Mouse (Mus musculus): ENCODE data around the gene Nrsn2. TPM values are rescaled to one million over a fixed set of nuclear protein-coding genes. Genes with fewer than 3 reads are reported as not detected.

Nrsn2 gene
- polyA plus RNA-seq, 1 experiment: not detected

DNA sequence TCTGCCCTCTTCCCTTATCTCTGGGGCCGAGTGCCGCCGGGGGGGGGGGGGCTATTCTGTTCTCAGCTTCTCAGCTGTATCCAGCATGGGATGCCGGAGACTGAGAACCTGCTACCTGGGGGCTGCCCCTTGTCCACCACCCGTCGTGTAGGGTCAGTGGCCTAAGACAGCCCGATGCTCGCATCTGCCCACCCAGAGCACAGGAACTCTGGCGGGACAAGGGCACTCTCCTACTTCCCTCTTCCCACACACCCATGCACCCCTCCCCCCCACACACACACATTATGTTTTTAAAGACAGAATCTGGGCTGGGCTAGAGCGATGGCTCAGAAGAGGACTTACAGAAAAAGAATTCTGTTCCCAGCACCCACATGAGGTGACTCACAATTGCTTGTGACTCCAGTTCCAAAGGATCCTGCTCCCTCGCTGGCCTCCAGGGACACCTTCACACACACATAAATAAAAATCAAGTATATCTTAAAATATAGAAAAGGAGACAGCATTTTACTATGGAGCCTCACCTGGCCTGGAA is 41.1 kb downstream of the Nrsn2 start:
- Histone ChIP-seq H3K36me3 (replicated peaks; ENCODE audit: low read length) (peaks cover 42% of the 10 kb centered on the region), H3K27me3 (replicated peaks) (no peaks in the 10 kb centered on the region), H3K9me3 (no peaks in the 10 kb centered on the region), H3K4me1 (peaks cover 41% of the 10 kb centered on the region), H3K4me3 (replicated peaks) (no peak overlapping the region)
- TF ChIP-seq FLI1 (IDR thresholded peaks at IDR 0.05; ENCODE audit: low read length) (no peak), GATA1 (IDR thresholded peaks at IDR 0.05; ENCODE audit: borderline replicate concordance, low read length) (no peak)

GRCm38 (mm10) chr2:152333345-152334006 is 43.0 kb downstream of the Nrsn2 start:
- Histone ChIP-seq H3K4me3 (replicated peaks) (peak overlapping the region; percentile 59), H3K9me3 (no peaks in the 10 kb centered on the region), H3K36me3 (replicated peaks; ENCODE audit: low read length) (peaks cover 43% of the 10 kb centered on the region), H3K4me1 (peaks cover 60% of the 10 kb centered on the region), H3K27me3 (replicated peaks) (no peaks in the 10 kb centered on the region)
- TF ChIP-seq FLI1 (IDR thresholded peaks at IDR 0.05; ENCODE audit: low read length) (no peak), GATA1 (IDR thresholded peaks at IDR 0.05; ENCODE audit: borderline replicate concordance, low read length) (no peak)

DNA sequence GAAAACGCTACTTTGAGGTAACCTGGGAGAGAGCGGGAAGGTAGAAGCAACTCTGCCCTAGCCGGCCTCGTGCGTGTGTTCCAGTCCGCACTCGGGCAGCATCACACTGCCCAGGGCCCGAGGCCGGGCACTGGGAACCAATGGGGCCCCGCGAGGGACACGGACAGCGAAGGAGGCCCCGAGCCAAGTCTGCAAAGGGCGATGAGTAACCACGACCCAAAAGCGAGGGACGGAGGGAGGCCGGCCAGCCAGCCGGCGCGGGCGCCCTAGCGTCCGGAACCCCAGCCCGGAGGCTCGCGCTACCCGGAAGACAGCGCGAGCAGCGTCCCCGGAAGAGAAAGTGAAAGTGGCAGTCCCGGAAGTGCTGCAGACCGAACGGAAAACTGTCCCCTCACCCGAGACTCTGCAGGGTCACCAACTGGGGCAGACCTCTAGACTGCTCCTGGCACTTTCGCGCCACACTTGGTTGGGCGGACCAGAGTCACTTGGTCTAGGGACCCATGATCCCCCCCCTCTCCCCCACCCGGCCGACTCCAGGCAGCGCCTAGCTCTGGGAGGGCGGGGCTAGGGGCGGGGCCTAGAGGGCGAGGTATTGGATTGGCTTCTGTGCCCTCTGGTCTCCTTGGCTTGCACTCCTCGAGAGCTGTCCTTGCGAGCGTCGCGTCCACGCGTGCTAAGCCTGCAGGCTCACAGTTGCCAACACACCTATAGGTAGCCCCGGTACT is 44.2 kb downstream of the Nrsn2 start, which contains the start of gene Rbck1:
Gene Rbck1 (minus strand): TSS at position 553 of the 725 bp plus-strand sequence.
- H3K4me3 ChIP-seq (replicated peaks): peak within 1 kb of the TSS; percentile 98
- H3K9me3 ChIP-seq: no peaks in the 10 kb centered on the region
- peaks cover 72% of the 10 kb centered on the region for H3K4me1 ChIP-seq
- TF ChIP-seq GATA1 (IDR thresholded peaks at IDR 0.05; ENCODE audit: borderline replicate concordance, low read length) (no peak), FLI1 (IDR thresholded peaks at IDR 0.05; ENCODE audit: low read length) (no peak)
- H3K27me3 ChIP-seq (replicated peaks): no peaks in the 10 kb centered on the region
- peaks cover 40% of the 10 kb centered on the region for H3K36me3 ChIP-seq (replicated peaks; ENCODE audit: low read length)

GRCm38 (mm10) chr2:152330858-152331423 is 45.5 kb downstream of the Nrsn2 start:
- peaks cover 79% of the 10 kb centered on the region for H3K4me1 ChIP-seq
- TF ChIP-seq GATA1 (IDR thresholded peaks at IDR 0.05; ENCODE audit: borderline replicate concordance, low read length) (no peak), FLI1 (IDR thresholded peaks at IDR 0.05; ENCODE audit: low read length) (no peak)

DNA sequence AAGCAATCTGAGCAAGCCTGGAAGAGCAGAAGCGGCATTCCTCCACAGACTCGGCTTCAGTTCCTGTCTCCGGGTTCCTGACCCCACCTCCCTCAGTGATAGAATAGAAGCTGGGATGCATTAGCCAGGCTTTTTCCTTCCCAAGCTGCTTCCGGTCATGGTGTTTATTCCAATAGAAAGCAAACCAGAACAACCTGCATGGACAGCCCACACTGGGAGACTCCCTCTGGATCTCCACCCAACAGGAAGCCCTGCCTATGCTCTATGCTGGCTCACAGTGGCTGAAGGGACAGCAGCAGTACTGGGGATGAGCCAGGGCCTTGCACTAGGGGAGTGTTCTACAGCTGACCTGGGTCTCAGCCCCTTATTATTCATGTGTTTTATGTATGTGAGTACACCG is 48.5 kb downstream of the Nrsn2 start:
- H3K4me3 ChIP-seq (replicated peaks): peak overlapping the region; percentile 59
- no peaks in the 10 kb centered on the region for H3K27me3 ChIP-seq (replicated peaks)
- peaks cover 78% of the 10 kb centered on the region for H3K36me3 ChIP-seq (replicated peaks; ENCODE audit: low read length)
- TF ChIP-seq FLI1 (IDR thresholded peaks at IDR 0.05; ENCODE audit: low read length): no peak
- no peak for TF ChIP-seq GATA1 (IDR thresholded peaks at IDR 0.05; ENCODE audit: borderline replicate concordance, low read length)
- H3K4me1 ChIP-seq: peaks cover 69% of the 10 kb centered on the region
- no peaks in the 10 kb centered on the region for H3K9me3 ChIP-seq

More at GRCm38 (mm10) chr2:152330858-152331423, 45.5 kb downstream of the Nrsn2 start:
- no peaks in the 10 kb centered on the region for H3K27me3 ChIP-seq (replicated peaks)
- H3K4me3 ChIP-seq (replicated peaks): peak overlapping the region; percentile 98
- H3K9me3 ChIP-seq: no peaks in the 10 kb centered on the region
- peaks cover 48% of the 10 kb centered on the region for H3K36me3 ChIP-seq (replicated peaks; ENCODE audit: low read length)

DNA sequence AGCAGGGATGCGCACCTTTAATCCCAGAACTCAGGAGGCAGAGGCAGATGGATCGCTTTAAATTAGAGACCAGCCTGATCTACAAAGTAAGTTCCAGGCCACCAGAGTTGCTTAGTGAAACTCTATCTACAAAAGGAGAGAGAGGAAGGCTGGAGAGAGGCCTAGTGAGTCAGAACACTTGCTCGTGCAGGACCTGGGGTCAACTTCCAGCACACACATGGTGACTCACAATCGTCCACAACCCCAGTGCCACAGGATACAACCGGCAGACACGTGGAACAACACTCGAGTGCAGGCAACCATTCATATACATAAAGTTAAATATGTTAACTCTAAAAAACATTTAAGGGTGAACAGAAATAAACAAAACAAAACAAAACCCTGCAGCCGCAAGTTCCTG is 49.8 kb downstream of the Nrsn2 start:
- peaks cover 91% of the 10 kb centered on the region for H3K36me3 ChIP-seq (replicated peaks; ENCODE audit: low read length)

GRCm38 (mm10) chr2:152326157-152326556 is 50.3 kb downstream of the Nrsn2 start:
- no peak for TF ChIP-seq FLI1 (IDR thresholded peaks at IDR 0.05; ENCODE audit: low read length)
- TF ChIP-seq GATA1 (IDR thresholded peaks at IDR 0.05; ENCODE audit: borderline replicate concordance, low read length): no peak
- H3K4me1 ChIP-seq: peaks cover 62% of the 10 kb centered on the region
- H3K4me3 ChIP-seq (replicated peaks): no peak overlapping the region
- peaks cover 96% of the 10 kb centered on the region for H3K36me3 ChIP-seq (replicated peaks; ENCODE audit: low read length)
- H3K27me3 ChIP-seq (replicated peaks): no peaks in the 10 kb centered on the region
- no peaks in the 10 kb centered on the region for H3K9me3 ChIP-seq

More for the DNA sequence above, 49.8 kb downstream of the Nrsn2 start:
- H3K9me3 ChIP-seq: no peaks in the 10 kb centered on the region
- no peak overlapping the region for H3K4me3 ChIP-seq (replicated peaks)
- TF ChIP-seq FLI1 (IDR thresholded peaks at IDR 0.05; ENCODE audit: low read length): no peak
- no peak for TF ChIP-seq GATA1 (IDR thresholded peaks at IDR 0.05; ENCODE audit: borderline replicate concordance, low read length)
- no peaks in the 10 kb centered on the region for H3K27me3 ChIP-seq (replicated peaks)
- H3K4me1 ChIP-seq: peaks cover 65% of the 10 kb centered on the region

DNA sequence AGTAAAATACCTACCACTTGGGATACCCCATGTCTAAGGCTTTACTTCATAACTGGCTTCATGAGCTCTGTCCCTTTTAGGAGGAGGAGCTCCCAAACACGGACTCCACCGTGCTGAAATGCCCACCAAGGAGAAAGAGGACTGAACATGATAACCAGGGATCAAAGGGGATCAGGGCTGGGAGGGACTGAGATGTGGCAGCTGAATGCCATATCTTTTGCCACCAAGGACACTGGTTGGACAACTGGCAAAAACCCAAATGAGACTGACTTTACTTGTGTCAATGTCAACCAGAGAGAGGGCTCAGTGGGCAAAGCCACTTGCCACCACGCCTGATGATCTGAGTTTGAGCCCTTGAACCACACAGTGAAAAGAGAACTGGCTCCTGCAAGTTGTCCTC is 51.6 kb downstream of the Nrsn2 start:
- no peaks in the 10 kb centered on the region for H3K27me3 ChIP-seq (replicated peaks)
- H3K4me1 ChIP-seq: peaks cover 49% of the 10 kb centered on the region
- H3K36me3 ChIP-seq (replicated peaks; ENCODE audit: low read length): peaks cover 97% of the 10 kb centered on the region
- no peaks in the 10 kb centered on the region for H3K9me3 ChIP-seq
- H3K4me3 ChIP-seq (replicated peaks): no peak overlapping the region
- TF ChIP-seq GATA1 (IDR thresholded peaks at IDR 0.05; ENCODE audit: borderline replicate concordance, low read length) (no peak), FLI1 (IDR thresholded peaks at IDR 0.05; ENCODE audit: low read length) (no peak)

DNA sequence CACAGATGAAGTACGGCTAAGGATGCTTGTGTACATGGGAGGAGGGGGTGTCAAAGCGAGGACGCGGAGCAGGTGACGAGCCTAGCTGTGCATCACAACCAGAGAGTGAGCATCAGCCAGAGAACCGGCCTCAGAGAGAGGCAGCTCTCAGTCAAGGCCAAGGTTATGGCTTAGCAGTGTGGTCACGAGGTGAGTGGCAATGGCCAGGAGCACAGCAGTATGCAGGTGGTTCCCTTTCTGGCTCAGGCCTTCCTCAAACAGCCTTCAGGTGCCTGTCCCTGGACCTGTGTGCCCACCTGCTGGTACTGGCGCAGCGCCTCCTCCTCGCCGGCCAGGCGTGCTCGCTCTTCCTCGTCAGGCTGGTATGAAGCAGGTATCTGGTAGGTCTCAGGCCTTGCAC is 52.5 kb downstream of the Nrsn2 start:
- H3K27me3 ChIP-seq (replicated peaks): no peaks in the 10 kb centered on the region
- H3K4me3 ChIP-seq (replicated peaks): no peak overlapping the region
- H3K36me3 ChIP-seq (replicated peaks; ENCODE audit: low read length): peaks cover 97% of the 10 kb centered on the region
- H3K9me3 ChIP-seq: no peaks in the 10 kb centered on the region
- H3K4me1 ChIP-seq: peaks cover 40% of the 10 kb centered on the region
- TF ChIP-seq GATA1 (IDR thresholded peaks at IDR 0.05; ENCODE audit: borderline replicate concordance, low read length): no peak
- no peak for TF ChIP-seq FLI1 (IDR thresholded peaks at IDR 0.05; ENCODE audit: low read length)

Data from megakaryocyte, embryonic 14.5 days (primary cell).